Mouse (Mus musculus): ENCODE measurements around the gene Blm. TPM values are rescaled to one million over a fixed set of nuclear protein-coding genes. Genes with fewer than 3 reads are reported as not detected.

The Blm gene
- polyA plus RNA-seq, 1 experiment from 2014 or later, result 3.2 TPM

DNA sequence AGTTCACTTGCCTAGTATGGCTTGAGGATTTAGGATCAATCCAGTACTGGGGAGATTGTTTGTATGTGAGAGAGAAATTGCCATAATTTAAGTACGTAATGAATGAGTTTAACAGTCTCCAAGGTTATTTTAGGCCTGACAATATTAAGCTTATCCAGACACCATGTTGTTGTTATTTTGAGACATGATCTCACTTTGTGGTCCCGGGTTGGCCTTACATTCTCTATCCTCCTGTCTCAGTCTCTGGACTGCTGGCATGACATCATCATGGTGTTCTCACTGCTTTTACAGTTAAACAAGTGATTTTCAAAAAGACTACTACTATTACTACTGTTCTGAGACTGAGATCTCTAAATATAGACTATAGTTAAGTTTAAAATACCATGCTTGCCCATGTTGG is 66.1 kb downstream of the Blm start:
- DNase-seq (ENCODE audit: low spot score), result no peak
- Histone ChIP-seq H3K36me3 (ENCODE audit: control insufficient read depth, insufficient read depth, low read length) (no peaks in the 10 kb centered on the region), H3K4me1 (replicated peaks; ENCODE audit: control insufficient read depth, insufficient read depth) (no peaks in the 10 kb centered on the region)

DNA sequence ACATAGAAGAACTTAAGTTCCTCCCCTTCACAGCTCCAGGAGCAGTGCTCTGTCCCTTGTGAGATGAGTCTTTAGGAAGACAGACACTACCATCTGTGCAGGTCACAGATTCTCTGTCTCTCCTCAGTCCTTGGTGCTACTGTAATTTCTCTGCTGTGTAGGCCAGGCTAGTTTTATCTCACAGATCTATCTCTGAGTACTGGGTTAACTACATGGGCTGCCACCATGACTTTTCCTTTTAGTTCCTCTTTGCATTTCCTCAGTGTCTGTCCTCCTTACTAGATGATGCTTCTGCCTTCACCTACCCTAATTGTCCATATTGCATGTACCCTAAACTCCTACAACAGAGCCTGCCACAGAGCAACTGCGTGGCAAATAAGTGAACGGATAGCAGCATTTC is 67.6 kb downstream of the Blm start:
- no peak for TF ChIP-seq EP300 (optimal IDR thresholded peaks at IDR 0.05)
- TF ChIP-seq CTCF (IDR thresholded peaks at IDR 0.05; ENCODE audit: low read depth), result no peak
- ATAC-seq (ENCODE audit: low FRiP score, low TSS enrichment) (no peak), DNase-seq (ENCODE audit: low spot score) (no peak)
- Histone ChIP-seq H3K9me3 (ENCODE audit: control insufficient read depth, low read length) (no peaks in the 10 kb centered on the region), H3K4me1 (replicated peaks; ENCODE audit: control insufficient read depth, insufficient read depth) (no peaks in the 10 kb centered on the region), H3K4me3 (ENCODE audit: low read depth, low read length) (no peak overlapping the region), H3K9ac (ENCODE audit: low read length) (no peak overlapping the region), H3K27ac (replicated peaks) (no peak overlapping the region), H3K36me3 (ENCODE audit: control insufficient read depth, insufficient read depth, low read length) (no peaks in the 10 kb centered on the region), H3K4me2 (replicated peaks; ENCODE audit: low read depth) (no peak overlapping the region), H3K27me3 (ENCODE audit: control insufficient read depth, insufficient read depth, low read length) (no peaks in the 10 kb centered on the region)
- whole genome bisulfite sequencing, result 96% methylated on average over 2 of the region's 2 CpGs

More for the DNA sequence above, 66.1 kb downstream of the Blm start:
- no peak for TF ChIP-seq EP300 (optimal IDR thresholded peaks at IDR 0.05)
- no peak for TF ChIP-seq CTCF (IDR thresholded peaks at IDR 0.05; ENCODE audit: low read depth)
- Histone ChIP-seq H3K27ac (replicated peaks) (no peak overlapping the region), H3K9ac (ENCODE audit: low read length) (no peak overlapping the region), H3K4me2 (replicated peaks; ENCODE audit: low read depth) (no peak overlapping the region), H3K27me3 (ENCODE audit: control insufficient read depth, insufficient read depth, low read length) (no peaks in the 10 kb centered on the region), H3K4me3 (ENCODE audit: low read depth, low read length) (no peak overlapping the region), H3K9me3 (ENCODE audit: control insufficient read depth, low read length) (no peaks in the 10 kb centered on the region)
- 82% methylated on average over 2 of the region's 2 CpGs for WGBS
- ATAC-seq (ENCODE audit: low FRiP score, low TSS enrichment), result no peak

DNA sequence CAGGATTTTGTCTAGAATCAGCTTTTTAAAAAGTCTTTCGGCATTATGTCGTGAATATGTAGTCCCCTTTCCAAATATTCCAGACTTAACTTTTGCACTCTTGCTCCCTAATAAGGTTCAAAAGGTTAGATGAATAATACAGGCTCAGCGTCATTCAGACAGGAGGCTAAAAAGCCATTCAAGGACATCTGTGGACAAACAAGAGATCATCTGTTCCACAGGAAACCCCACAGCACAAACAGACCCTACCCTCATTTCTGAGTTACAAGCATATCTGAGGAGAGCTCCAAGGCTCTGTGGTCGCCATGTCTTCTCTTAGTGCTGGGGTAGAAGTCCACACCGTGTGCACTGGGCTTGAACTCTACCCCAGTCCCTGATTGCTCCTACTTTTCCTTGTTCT is 70.1 kb downstream of the Blm start:
- no peak for DNase-seq (ENCODE audit: low spot score)
- Histone ChIP-seq H3K9ac (ENCODE audit: low read length) (no peak overlapping the region), H3K27ac (replicated peaks) (no peak overlapping the region), H3K9me3 (ENCODE audit: control insufficient read depth, low read length) (no peaks in the 10 kb centered on the region), H3K36me3 (ENCODE audit: control insufficient read depth, insufficient read depth, low read length) (no peaks in the 10 kb centered on the region; the same call in 1 of the 2 replicates), H3K4me1 (replicated peaks; ENCODE audit: control insufficient read depth, insufficient read depth) (no peaks in the 10 kb centered on the region), H3K4me2 (replicated peaks; ENCODE audit: low read depth) (no peak overlapping the region), H3K4me3 (ENCODE audit: low read depth, low read length) (no peak overlapping the region), H3K27me3 (ENCODE audit: control insufficient read depth, insufficient read depth, low read length) (no peaks in the 10 kb centered on the region)
- TF ChIP-seq EP300 (optimal IDR thresholded peaks at IDR 0.05), result no peak
- TF ChIP-seq CTCF (IDR thresholded peaks at IDR 0.05; ENCODE audit: low read depth), result no peak
- WGBS, result 80% methylated on average over 5 of the region's 5 CpGs
- no peak for ATAC-seq (ENCODE audit: low FRiP score, low TSS enrichment)

DNA sequence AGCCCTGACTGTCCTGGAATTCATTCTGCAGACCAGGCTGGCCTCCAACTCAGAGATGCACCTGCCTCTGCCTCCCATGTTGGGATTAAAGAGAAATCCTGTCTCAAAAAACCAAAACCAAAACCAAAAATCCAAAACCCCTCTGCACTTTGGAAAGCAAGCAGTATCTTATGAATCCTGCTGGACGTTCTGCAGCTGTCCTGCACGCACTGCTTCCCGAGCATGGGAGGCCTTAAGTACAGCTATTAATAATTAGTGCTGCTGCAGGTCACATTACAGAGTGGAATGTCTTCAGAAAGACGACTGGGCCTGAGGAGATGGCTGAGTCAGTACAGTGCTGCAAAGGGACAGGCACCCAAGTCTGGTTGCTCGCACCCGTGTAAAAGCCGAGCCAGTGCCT is 73.0 kb downstream of the Blm start:
- no peaks in the 10 kb centered on the region; the same call in 1 of the 2 replicates for H3K36me3 ChIP-seq (ENCODE audit: control insufficient read depth, insufficient read depth, low read length)

DNA sequence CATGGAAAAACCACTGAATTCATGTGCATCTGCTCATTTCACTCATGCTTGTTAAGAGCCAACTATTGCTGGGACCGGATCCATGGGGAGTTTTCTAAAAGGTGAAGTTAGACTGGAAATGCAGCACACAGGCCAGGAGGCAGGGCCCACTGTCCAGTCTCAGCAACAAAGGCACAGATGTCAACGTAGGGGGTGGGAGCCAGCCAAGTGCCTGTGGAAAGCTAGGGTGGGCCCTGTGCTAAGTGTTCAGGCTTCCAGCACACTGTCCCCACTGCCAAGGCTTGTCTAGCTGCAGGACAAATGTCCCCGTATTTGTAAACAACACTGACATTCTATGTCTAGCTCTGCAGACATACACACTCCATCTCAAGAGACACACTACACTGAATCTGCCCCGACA is 74.0 kb downstream of the Blm start:
- ATAC-seq (ENCODE audit: low FRiP score, low TSS enrichment) (no peak), DNase-seq (ENCODE audit: low spot score) (no peak)
- H3K4me1 ChIP-seq (replicated peaks; ENCODE audit: control insufficient read depth, insufficient read depth), result no peaks in the 10 kb centered on the region; the same call in 1 of the 2 replicates
- H3K27ac ChIP-seq (replicated peaks), result no peak overlapping the region
- 73% methylated on average over 4 of the region's 4 CpGs for WGBS
- no peaks in the 10 kb centered on the region; the same call in 1 of the 2 replicates for H3K36me3 ChIP-seq (ENCODE audit: control insufficient read depth, insufficient read depth, low read length)
- H3K9me3 ChIP-seq (ENCODE audit: control insufficient read depth, low read length), result no peaks in the 10 kb centered on the region
- H3K4me2 ChIP-seq (replicated peaks; ENCODE audit: low read depth), result no peak overlapping the region
- H3K9ac ChIP-seq (ENCODE audit: low read length), result no peak overlapping the region
- H3K27me3 ChIP-seq (ENCODE audit: control insufficient read depth, insufficient read depth, low read length), result no peaks in the 10 kb centered on the region
- H3K4me3 ChIP-seq (ENCODE audit: low read depth, low read length), result no peak overlapping the region
- TF ChIP-seq EP300 (optimal IDR thresholded peaks at IDR 0.05), result no peak

More for the DNA sequence above, 73.0 kb downstream of the Blm start:
- no peaks in the 10 kb centered on the region for H3K27me3 ChIP-seq (ENCODE audit: control insufficient read depth, insufficient read depth, low read length)
- no peak for DNase-seq (ENCODE audit: low spot score)
- TF ChIP-seq CTCF (IDR thresholded peaks at IDR 0.05; ENCODE audit: low read depth) (no peak), EP300 (optimal IDR thresholded peaks at IDR 0.05) (no peak)
- no peak overlapping the region for H3K9ac ChIP-seq (ENCODE audit: low read length)
- no peak overlapping the region for H3K4me2 ChIP-seq (replicated peaks; ENCODE audit: low read depth)
- no peaks in the 10 kb centered on the region for H3K4me1 ChIP-seq (replicated peaks; ENCODE audit: control insufficient read depth, insufficient read depth)
- ATAC-seq (ENCODE audit: low FRiP score, low TSS enrichment), result no peak
- no peaks in the 10 kb centered on the region for H3K9me3 ChIP-seq (ENCODE audit: control insufficient read depth, low read length)
- 75% methylated on average over 7 of the region's 7 CpGs for WGBS
- H3K27ac ChIP-seq (replicated peaks), result no peak overlapping the region
- no peak overlapping the region for H3K4me3 ChIP-seq (ENCODE audit: low read depth, low read length)

DNA sequence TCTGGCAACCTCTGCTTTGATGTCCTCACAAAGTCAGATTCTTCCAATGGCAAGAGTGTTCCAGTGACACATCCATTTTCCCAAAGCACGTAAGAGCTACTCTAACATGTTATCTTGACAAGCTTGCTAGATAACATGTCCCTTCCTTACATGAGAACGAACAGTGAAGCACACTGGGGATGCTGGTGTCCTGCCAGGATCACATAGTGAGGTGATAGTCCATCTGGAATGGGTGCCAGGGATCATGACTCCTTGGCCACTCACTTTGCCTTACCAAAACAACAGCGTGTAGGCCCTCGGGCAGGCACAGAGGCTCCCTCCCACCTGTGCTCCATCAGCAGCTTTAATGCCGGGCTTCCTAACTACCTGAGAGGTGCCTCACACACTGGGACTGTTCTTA is 74.7 kb downstream of the Blm start:
- no peak for TF ChIP-seq CTCF (IDR thresholded peaks at IDR 0.05; ENCODE audit: low read depth)

More for the DNA sequence above, 74.7 kb downstream of the Blm start:
- H3K27me3 ChIP-seq (ENCODE audit: control insufficient read depth, insufficient read depth, low read length), result no peaks in the 10 kb centered on the region
- no peak for DNase-seq (ENCODE audit: low spot score)
- H3K36me3 ChIP-seq (ENCODE audit: control insufficient read depth, insufficient read depth, low read length), result no peaks in the 10 kb centered on the region; the same call in 1 of the 2 replicates
- H3K4me2 ChIP-seq (replicated peaks; ENCODE audit: low read depth), result no peak overlapping the region
- no peak overlapping the region for H3K4me3 ChIP-seq (ENCODE audit: low read depth, low read length)
- H3K9me3 ChIP-seq (ENCODE audit: control insufficient read depth, low read length), result no peaks in the 10 kb centered on the region
- no peaks in the 10 kb centered on the region; the same call in 1 of the 2 replicates for H3K4me1 ChIP-seq (replicated peaks; ENCODE audit: control insufficient read depth, insufficient read depth)
- no peak overlapping the region for H3K9ac ChIP-seq (ENCODE audit: low read length)
- ATAC-seq (ENCODE audit: low FRiP score, low TSS enrichment), result no peak
- 90% methylated on average over 5 of the region's 5 CpGs for WGBS
- H3K27ac ChIP-seq (replicated peaks), result no peak overlapping the region

Data from stomach, postnatal 0 days (tissue).